ENCODE assay signal across 24 mouse cellular contexts in genomic region chr6:91896783-91897182, GRCm38 (mm10).
"Had no signal": no experiment of that assay in that cellular context is flagged by ENCODE, and none has a peak within 500 bp of the region (broad histone marks: within the 10 kb centered on the region; RNA-seq: fewer than 3 reads in every experiment).

No protein-coding gene starts in this region.

- H3K4me1 ChIP-seq: heart, embryonic 10.5 days; heart, embryonic 12.5 days; hindbrain, embryonic 13.5 days; hindbrain, embryonic 15.5 days; kidney, embryonic 15.5 days; limb, embryonic 13.5 days; limb, embryonic 15.5 days; liver, embryonic 12.5 days had no signal

- H3K27me3 ChIP-seq: heart, embryonic 12.5 days; hindbrain, embryonic 13.5 days; hindbrain, embryonic 15.5 days; kidney, embryonic 15.5 days; limb, embryonic 13.5 days; limb, embryonic 15.5 days; liver, embryonic 12.5 days had no signal

- H3K9ac ChIP-seq: forebrain, postnatal 0 days; heart, embryonic 12.5 days; hindbrain, embryonic 13.5 days; hindbrain, embryonic 15.5 days; kidney, embryonic 15.5 days; limb, embryonic 13.5 days; limb, embryonic 15.5 days; liver, embryonic 12.5 days; liver, embryonic 14.5 days had no signal

- H3K27ac ChIP-seq: heart, embryonic 10.5 days; hindbrain, embryonic 13.5 days; hindbrain, embryonic 15.5 days; hindbrain, postnatal 0 days; kidney, embryonic 15.5 days; kidney, postnatal 0 days; limb, embryonic 13.5 days; limb, embryonic 15.5 days; liver, embryonic 12.5 days; liver, embryonic 14.5 days had no signal

- H3K9me3 ChIP-seq: heart, embryonic 10.5 days; heart, embryonic 12.5 days; hindbrain, embryonic 13.5 days; hindbrain, embryonic 15.5 days; kidney, embryonic 15.5 days; limb, embryonic 13.5 days; limb, embryonic 15.5 days; liver, embryonic 12.5 days had no signal

- H3K4me3 ChIP-seq: heart, embryonic 10.5 days; heart, embryonic 12.5 days; hindbrain, embryonic 13.5 days; hindbrain, embryonic 15.5 days; kidney, embryonic 15.5 days; limb, embryonic 13.5 days; limb, embryonic 15.5 days; liver, embryonic 12.5 days had no signal

- ATAC-seq: forebrain, postnatal 0 days; hindbrain, postnatal 0 days; liver, embryonic 12.5 days had no signal

- DNase-seq: forebrain, postnatal 0 days; gastrocnemius, postnatal 10 days; gastrocnemius, postnatal 36 days; heart, adult 18-20 months; heart, postnatal 10 days; kidney, adult 11 months; kidney, adult 2 months; kidney, adult 9 months; kidney, postnatal 14 days; kidney, postnatal 36 days; layer of hippocampus, adult 9-11 months; layer of hippocampus, postnatal 36 days; left cerebral cortex, postnatal 4 days had no signal

- H3K4me2 ChIP-seq: heart, embryonic 12.5 days; hindbrain, embryonic 13.5 days; hindbrain, embryonic 15.5 days; kidney, embryonic 15.5 days; limb, embryonic 13.5 days; limb, embryonic 15.5 days; liver, embryonic 12.5 days had no signal
